Mouse (Mus musculus) embryo, embryonic 11 days (tissue): ENCODE results near the gene Mafg.

ENCODE experiments used
- DNase-seq: peaks from one replicate; pipeline ENCODE4 v3.0.0-alpha.2; 2015

The Mafg gene

DNA sequence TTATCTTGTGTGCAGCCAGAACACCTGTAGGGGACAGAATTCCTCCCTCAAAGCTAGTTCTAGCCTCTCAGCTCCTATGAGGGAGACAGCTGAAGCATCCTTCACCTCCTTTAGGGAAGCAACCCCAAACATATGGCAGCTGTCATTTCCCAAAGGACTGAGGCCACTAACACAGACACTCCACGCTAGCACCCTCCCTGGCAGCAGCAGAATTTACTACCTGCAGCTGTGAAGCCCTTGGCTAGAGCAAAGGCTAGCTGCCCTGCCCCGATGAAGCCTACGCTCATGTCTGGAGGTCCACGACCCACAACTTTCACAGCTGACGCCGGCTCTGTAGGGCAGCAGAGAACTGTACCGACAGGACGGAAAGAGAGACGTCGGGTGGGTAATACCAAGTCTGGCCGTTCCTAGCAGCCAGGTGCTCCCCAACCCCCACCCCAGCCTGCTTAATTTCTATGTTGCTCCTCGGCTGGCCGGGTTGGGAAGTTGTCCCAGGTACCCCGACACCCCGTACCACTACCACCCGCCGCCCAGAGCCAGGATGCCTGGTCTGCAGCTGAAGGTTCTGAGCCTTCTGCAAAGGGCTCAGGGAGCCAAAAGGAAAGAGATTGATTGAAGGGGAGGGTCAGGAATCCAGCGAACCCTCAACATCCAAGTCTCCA is 9.7 kb upstream of the Mafg start:
- no peak for DNase-seq

GRCm38 (mm10) chr11:120641869-120642268 is 8.5 kb upstream of the Mafg start:
- no peak for DNase-seq

DNA sequence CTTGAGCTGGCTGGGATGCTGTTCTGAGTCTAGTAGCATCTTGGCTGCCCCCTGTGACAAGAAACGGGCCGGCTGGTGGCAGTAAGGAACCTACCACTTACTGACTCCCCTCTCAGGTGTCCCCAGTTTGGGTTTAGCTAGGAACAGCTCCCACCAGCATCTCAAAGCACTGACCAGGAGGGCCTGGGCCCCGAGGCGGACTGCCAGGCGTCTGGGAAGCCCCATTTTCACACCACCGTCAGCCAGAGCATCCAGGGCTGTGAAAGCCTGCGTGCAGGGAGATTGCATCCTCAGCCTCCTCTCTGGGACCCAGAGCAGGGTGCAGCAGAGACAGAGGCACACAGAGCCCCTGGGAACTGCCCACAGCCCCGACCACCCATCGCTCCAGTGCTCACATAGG is 7.9 kb upstream of the Mafg start:
- DNase-seq = no peak

- DNase-seq = no peak
Observed at GRCm38 (mm10) chr11:120634810-120635209, 1.4 kb upstream of the Mafg start.

GRCm38 (mm10) chr11:120632559-120633519 is 561 bp downstream of the Mafg start:
- peak; percentile 81 for DNase-seq

DNA sequence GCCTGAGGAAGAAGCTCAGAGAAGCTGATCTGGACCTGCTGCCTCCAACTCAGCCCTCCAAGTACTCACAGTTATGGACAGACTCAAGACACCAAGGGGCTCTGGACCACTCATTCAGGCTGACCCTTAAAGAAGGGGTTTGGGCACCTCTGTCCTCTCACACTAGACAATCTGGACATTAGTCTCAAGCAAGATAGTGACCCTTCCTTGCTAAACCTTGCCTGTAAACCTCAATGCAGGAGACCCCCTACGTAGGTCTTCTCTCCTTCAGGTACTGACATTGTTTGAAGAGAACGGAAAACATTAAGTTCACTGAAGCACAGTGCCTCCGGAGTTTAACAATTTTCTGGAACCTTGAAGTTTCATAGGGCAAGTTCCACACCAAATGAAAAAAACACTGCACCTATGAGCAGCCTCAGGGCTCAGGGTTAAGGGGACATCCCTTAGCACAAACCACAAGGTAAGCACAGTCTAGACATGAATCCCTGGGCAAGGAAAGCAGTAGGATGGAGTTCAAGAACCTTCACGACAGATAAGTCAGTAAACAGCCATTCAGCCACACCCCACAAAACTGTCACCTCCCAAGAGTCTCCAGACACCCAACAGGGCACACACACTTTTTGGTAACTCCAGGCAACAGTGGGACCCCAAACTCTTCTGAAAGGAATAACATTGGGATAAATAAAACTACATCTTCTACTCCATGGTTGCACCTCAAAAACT is 1.5 kb downstream of the Mafg start:
- DNase-seq = no peak

- no peak for DNase-seq
Observed at GRCm38 (mm10) chr11:120630881-120631725, 2.3 kb downstream of the Mafg start.

DNA sequence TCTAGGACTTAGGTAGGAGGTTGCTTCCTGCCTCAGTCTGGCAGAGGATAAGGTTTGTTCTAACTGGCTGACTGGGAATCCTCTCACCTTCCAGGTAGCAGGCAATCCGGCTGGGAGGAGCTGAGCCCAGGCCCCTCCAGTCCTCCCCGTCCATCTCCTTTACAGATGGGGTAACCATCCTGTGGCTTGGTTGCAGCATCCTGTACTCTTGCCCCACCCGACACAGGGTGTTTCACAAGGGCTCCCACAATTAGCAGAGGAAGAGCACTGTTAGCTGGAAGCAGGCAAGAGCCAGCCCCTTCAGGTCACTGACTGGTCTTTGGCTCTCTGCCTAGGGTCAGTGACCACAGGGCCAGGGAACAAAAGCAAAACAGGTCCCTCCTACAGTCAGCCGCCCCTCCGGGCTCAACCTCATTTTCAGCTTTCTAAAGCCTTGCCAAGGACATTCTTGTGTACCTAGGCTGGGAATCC is 3.0 kb downstream of the Mafg start:
- DNase-seq = no peak

DNA sequence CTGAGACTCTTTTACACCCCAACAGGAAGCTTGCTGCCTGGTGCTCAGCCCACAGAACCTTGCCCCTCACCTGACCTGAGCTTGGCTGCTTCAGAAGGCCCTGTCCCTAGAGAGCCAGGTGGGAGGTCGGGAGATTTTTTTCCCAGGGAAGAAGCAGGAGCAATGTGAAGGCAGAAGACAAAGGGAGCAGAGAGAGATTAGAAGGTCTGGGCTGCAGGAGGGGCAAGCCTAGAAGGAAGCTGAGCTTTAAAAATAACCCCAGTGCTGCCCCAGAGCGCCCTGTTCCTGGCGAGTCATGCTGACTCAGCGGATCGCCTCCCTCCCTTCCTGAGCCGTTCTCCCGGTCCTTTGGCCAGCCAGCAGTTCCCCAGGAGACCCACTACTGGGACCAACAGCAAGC is 3.5 kb downstream of the Mafg start:
- peak; percentile 34 for DNase-seq

- DNase-seq = no peak
Observed at GRCm38 (mm10) chr11:120629341-120629730, 4.1 kb downstream of the Mafg start.

- no peak for DNase-seq
Observed at GRCm38 (mm10) chr11:120628601-120629340, 4.6 kb downstream of the Mafg start.

DNA sequence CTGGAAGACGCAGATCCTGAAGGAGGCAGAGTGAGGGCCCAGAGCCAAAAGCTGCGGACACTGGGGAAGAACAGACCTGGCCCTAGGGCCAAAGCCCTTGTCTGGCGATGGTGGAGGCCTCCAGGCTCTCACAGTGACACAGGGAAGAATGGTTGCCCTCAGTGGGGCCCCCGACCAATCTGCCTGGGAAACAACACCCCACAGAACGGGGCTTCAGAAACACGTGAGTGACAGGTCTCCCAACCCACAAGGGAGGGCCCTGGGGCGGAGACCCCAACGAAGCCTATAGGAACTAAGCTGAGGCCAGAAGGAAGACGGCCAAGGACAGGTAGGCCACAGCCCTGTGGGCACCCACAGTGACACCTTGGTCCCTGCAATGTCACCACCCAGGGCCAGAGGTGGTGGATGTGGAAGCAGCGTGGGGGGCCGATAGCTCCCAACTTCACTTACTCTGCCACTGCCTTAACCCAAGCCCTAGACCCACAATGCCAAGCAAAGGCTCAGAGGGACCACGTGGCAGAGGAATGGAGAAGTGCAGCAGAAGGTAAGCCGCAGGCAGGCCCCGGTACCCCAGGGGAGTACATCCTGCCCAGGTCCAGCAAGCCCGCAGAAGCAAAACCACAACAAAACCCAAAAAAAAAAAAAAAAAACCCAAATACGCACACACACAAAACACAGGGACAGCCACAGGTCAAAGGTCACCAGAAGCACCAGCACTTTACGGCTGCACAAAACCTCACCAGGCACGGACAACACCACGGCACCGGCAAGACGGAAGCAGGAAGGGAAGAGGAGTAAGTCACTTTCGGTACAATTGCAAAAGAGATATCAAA is 5.7 kb downstream of the Mafg start:
- no peak for DNase-seq

DNA sequence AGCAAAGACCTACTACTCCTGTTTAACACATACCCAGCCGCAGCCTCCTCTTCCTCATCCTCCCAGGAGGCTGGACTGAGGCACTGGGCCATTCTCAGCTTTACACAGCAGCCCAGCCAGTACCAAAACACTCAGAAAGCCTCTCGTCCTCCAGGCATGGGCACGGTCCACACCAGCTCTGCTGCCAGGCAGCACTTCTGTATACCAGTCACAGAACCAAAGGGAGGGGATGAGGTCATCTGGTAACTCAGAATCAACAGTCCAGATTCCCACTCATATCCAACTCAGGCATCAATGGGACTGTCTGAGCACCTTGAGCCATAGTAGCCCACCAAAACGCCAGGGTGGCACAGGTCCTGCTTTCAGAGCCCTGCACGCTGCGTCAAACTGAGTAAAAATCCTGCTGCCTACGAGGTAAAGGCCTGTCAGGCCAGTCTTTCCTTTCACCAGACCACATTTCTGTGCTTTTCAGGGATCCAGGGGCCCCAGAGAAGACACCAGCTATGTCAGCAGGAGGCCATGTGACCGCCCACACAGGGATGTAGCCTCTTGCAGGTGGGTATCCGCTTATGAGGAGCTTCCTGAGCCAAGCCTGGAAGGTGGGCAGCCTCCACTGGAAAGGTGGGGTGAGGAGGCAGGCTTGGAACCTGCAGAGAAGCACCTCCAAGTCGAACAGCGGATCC is 6.5 kb downstream of the Mafg start:
- no peak for DNase-seq

DNA sequence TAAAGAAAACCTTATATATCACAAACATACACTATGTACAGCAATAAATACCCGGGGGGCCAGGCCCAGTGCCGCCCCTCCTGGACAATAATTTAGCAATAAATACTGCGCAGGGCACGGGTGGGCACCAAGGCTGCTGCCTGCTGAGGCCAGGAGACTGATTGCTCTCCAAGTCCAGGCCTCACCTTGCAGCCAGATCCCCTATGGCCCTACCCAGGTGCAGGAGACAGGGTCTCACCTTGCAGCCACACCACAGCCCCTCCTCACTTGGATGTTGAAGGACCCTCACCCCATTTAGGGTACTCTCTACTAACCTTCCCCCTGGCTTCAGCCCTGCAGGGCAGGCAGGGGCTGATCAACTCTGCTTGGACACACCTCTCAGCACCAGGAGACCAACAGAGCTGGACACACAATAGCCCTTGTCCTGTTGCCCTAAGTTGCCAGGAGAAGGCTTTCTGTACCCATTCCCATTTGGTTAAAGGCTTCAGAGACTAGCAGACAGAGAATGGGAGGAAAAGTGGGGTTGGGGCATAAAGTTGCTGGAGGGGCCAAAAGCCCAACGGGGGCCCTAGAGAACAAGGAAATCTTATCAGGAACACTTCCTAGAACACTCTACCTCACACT is 8.1 kb downstream of the Mafg start, which contains the start of gene Sirt7:
TSS of gene Sirt7 (minus strand) at position 89 of the 624 bp plus-strand sequence.
- DNase-seq = no peak

GRCm38 (mm10) chr11:120624680-120625111 is 8.7 kb downstream of the Mafg start:
- peak; percentile 93 for DNase-seq

DNA sequence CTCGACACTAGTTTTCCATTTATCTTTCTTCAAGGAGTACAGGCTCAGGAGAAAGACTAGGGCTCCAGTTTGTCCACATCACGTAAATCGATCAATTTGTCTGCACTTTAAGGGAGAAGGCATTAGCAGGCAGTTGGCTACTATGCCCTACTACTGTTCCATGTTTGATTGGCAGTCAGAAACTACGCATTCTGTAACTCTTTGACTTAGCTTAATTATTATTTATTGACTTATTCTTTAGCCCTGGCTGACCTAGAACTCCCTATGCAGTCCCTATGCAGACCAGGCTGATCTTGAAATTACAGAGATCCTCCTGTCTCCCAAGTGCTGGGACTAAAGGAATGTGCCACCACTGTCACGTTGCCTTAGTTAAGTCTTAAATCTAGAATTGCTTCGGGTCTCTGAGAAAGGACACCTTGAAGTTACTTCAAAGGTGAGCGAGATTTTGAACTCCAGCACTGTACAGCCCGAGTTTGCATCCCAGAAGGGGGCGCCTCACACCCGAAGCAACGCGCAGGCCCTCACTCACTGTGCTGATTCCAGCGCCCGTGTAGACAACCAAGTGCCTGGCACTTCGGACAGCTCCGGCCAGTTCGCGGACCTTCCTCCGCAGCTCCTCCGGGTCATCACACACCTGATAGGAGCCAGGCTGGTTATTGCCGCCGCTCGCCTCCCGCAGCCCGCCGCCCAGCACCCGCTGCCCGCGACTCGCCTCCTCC is 9.3 kb downstream of the Mafg start:
- peak; percentile 78 for DNase-seq

- no peak for DNase-seq
Observed at GRCm38 (mm10) chr11:120622805-120623204, 10.6 kb downstream of the Mafg start.

DNA sequence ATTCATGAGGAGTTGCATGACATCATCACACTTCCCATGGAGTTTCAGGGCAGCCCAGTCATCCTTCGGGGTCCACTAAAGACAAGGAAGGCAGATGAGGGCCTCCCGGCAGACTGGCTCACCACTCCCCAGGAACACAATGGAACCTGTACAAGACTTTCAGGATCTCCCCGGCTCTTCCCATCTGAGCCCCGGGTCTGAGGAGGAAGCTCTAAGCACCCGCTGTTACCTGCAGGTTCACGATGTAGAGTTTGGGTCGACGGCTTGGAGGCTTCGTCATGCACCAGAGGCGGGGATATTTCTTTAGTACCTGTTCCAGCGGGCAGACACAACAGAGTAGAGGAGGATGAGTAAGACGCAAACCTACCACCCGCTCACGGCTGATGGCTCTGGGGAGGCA is 13.2 kb downstream of the Mafg start:
- DNase-seq = no peak
